12 mouse cellular contexts compared by ENCODE assay signal in the genomic region with DNA sequence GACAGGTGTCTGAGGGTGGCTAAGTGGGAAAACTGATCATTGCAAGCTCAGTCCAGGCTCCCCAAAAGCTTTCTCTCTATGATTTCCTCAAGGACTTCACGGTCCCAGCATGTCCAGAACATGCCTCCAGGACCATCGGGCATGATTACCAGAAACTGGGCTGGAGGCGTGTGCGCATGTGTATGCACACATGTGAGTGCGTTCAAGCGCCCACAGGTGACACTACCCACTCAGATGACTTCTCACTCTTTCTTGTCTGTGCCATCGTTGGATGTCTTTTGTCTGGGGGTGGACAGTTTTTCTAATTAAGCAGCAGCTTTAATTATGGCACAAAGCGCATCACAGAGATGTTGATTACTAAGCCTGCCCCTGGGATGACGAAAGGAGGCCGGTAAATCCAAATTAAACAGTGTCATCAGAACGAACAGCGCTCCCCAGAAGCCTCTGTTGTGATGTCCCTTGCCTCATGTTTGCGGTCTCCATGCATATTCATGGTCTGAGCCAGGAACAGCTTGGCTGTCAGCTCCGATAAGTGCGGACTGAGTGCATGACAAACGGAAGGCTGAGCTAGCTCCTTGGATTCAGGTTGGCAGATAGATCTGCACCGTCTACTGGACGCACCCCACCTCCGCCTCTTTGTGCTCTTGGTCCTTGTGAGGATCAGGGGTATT. TPM values are rescaled to one million over a fixed set of nuclear protein-coding genes. Genes with fewer than 3 reads are reported as not detected.
DNase-seq lines count a peak whose midpoint lies in the region; ATAC-seq and TF ChIP-seq lines count a peak whose summit lies in the region.
"Had no signal": no experiment of that assay in that cellular context is flagged by ENCODE, and none has a peak within 500 bp of the region (broad histone marks: within the 10 kb centered on the region; RNA-seq: fewer than 3 reads in every experiment).

No protein-coding gene starts in this region.

- no peak overlapping the region for H3K4me3 ChIP-seq in hindbrain, embryonic 13.5 days
- H3K4me3 ChIP-seq in midbrain, postnatal 0 days (ENCODE audit: low read depth, low read length): no peak overlapping the region
- H3K4me3 ChIP-seq: intestine, embryonic 15.5 days had no signal

- WGBS in hindbrain, embryonic 13.5 days: 60% methylated on average over 19 of the region's 19 CpGs
- 45% methylated on average over 19 of the region's 19 CpGs for WGBS in midbrain, postnatal 0 days

- no peak overlapping the region for H3K9ac ChIP-seq in hindbrain, embryonic 13.5 days
- H3K9ac ChIP-seq in midbrain, postnatal 0 days (replicated peaks; ENCODE audit: low read length, poor library complexity, severe bottlenecking): no peak overlapping the region
- H3K9ac ChIP-seq: intestine, embryonic 15.5 days had no signal

- no peaks in the 10 kb centered on the region for H3K27me3 ChIP-seq in hindbrain, embryonic 13.5 days
- no peaks in the 10 kb centered on the region for H3K27me3 ChIP-seq in midbrain, postnatal 0 days (ENCODE audit: insufficient read depth, low read length)
- H3K27me3 ChIP-seq: intestine, embryonic 15.5 days had no signal

- intact Hi-C loops in left cerebral cortex, postnatal 4 days (cut with DNase I): no loop called here

- peak overlapping the region; percentile 42 for H3K27ac ChIP-seq in hindbrain, embryonic 13.5 days
- no peak overlapping the region for H3K27ac ChIP-seq in midbrain, postnatal 0 days (ENCODE audit: low read depth, low read length)
- H3K27ac ChIP-seq: intestine, embryonic 15.5 days had no signal

- H3K9me3 ChIP-seq in hindbrain, embryonic 13.5 days: no peaks in the 10 kb centered on the region
- no peaks in the 10 kb centered on the region for H3K9me3 ChIP-seq in midbrain, postnatal 0 days (ENCODE audit: low read length)
- H3K9me3 ChIP-seq: intestine, embryonic 15.5 days had no signal

- peaks cover 23% of the 10 kb centered on the region for H3K4me1 ChIP-seq in hindbrain, embryonic 13.5 days (replicated peaks)
- no peaks in the 10 kb centered on the region for H3K4me1 ChIP-seq in midbrain, postnatal 0 days (ENCODE audit: insufficient read depth, low read length)
- H3K4me1 ChIP-seq: intestine, embryonic 15.5 days had no signal

- TF ChIP-seq CTCF in midbrain, postnatal 0 days (IDR thresholded peaks at IDR 0.05): no peak

- peak; percentile 57 for DNase-seq in cerebellum, adult 9-11 months
- DNase-seq in cerebellum, adult 11 months: no peak
- DNase-seq in left cerebral cortex, postnatal 4 days: peak; percentile 58
- DNase-seq in left cerebral cortex, adult 11 months (ENCODE audit: low spot score): no peak
- peak; percentile 61 for DNase-seq in midbrain, postnatal 0 days (ENCODE audit: low spot score)
- no peak for DNase-seq in kidney, postnatal 14 days
- DNase-seq: embryo, embryonic 11 days; gastrocnemius, postnatal 36 days had no signal

- H3K4me2 ChIP-seq in hindbrain, embryonic 13.5 days: no peak overlapping the region
- no peak overlapping the region for H3K4me2 ChIP-seq in midbrain, postnatal 0 days (ENCODE audit: low read depth, low read length, poor library complexity, severe bottlenecking)
- H3K4me2 ChIP-seq: intestine, embryonic 15.5 days had no signal

- peaks cover 13% of the 10 kb centered on the region for H3K36me3 ChIP-seq in hindbrain, embryonic 13.5 days
- peaks cover 4% of the 10 kb centered on the region; the same call in 1 of the 2 replicates for H3K36me3 ChIP-seq in midbrain, postnatal 0 days (ENCODE audit: insufficient read depth, low read length)
- H3K36me3 ChIP-seq: intestine, embryonic 15.5 days had no signal

- 0 out of 2 replicates have a peak, but pooled peaks have one; percentile 40 for ATAC-seq in hindbrain, embryonic 13.5 days (ENCODE audit: low FRiP score)
- ATAC-seq in midbrain, postnatal 0 days (ENCODE audit: low FRiP score): peak; percentile 52; the same call in 1 of the 2 replicates
- ATAC-seq in megakaryocyte-erythroid progenitor cell, adult 5-6 weeks (replicated peaks; ENCODE audit: low FRiP score, low TSS enrichment, poor library complexity, severe bottlenecking): no peak
- ATAC-seq: intestine, embryonic 15.5 days had no signal

RNA-seq across cellular contexts. Expression of a gene that starts 36.5 kb away (rescaled TPM):
- 10 to 100 TPM; 31.7 to 33.7 TPM for total RNA-seq in left cerebral cortex, postnatal 4 days (2021)
- 15.5 and 16.1 TPM in 2 replicates for polyA plus RNA-seq in hindbrain, embryonic 13.5 days (2015; fragmentation: Nextera tagmentation; extraction: Ambion mirVana)
- 29.7 and 34.0 TPM in 2 replicates for total RNA-seq in midbrain, postnatal 0 days (2014; rRNA removed)
- polyA plus RNA-seq in midbrain, postnatal 0 days (2015; fragmentation: Nextera tagmentation; extraction: Ambion mirVana): 21.4 and 23.1 TPM in 2 replicates
- not detected in 2 replicates for total RNA-seq in megakaryocyte-erythroid progenitor cell, adult 5-6 weeks (2014; fragmentation: Nextera tagmentation)
- total RNA-seq in megakaryocyte-erythroid progenitor cell, adult 5-6 weeks (2017): not detected in 2 replicates
- total RNA-seq: gastrocnemius, postnatal 36 days had no signal
- polyA plus RNA-seq: limb, embryonic 11.5 days had no signal

Comparison
In these comparisons a context has a peak if more than half of its experiments do, and no peak if none do; other contexts are left out.
1. DNase-seq: peak in cerebellum, adult 9-11 months (single experiment), left cerebral cortex, postnatal 4 days (single experiment) and midbrain, postnatal 0 days (single experiment); none in cerebellum, adult 11 months (single experiment), left cerebral cortex, adult 11 months (single experiment) and kidney, postnatal 14 days (single experiment).
2. RNA of a gene that starts 36.5 kb away (total RNA-seq): 29.7 to 34.0 TPM in midbrain, postnatal 0 days and 31.7 to 33.7 TPM in left cerebral cortex, postnatal 4 days; not detected in megakaryocyte-erythroid progenitor cell, adult 5-6 weeks; every median in the first group is over 10 times any median in the second.